Mouse (Mus musculus): Measurements from ENCODE around the gene Yeats2.

DNA sequence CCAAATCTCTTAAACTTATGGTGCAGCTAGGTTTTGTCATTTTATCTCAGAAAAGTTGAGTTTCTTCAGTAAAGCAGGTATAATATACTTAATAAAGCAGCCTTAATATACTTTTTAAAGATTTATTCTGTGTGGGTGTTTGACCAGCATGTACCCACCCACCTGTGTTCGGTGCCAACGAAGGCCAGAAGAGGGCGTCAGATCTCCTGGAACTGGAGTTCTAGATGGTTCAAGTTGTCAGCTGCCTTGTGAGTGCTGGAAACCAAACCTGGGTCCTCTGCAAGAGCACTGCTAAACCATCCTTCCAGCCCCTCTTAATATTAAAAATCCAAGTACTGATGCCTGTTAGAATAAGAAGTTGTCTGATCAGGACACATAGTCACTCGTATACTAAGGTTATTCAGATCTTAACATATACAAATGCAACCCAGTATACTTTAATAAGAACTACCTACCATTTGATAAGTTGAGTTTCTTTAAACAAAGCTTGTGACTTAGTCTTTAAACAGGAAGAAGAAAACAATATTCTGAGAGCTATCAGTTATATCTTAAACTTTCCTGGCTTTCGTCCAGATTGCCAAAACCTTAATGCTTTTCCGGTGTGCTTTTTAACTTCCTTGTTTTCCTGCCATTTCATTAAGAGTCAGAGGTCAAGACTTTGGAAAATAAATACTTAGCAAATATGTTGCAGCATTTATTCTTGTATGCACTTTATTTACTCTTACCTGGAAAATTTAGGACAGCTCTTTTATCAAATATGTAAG lies 41.8 kb upstream of the Yeats2 start:
- TF ChIP-seq CTCF (IDR thresholded peaks at IDR 0.05; ENCODE audit: low read depth, low read length), result no peak
- no peak for TF ChIP-seq GATA1 (IDR thresholded peaks at IDR 0.05; ENCODE audit: borderline replicate concordance, low read length)
- TF ChIP-seq TAL1 (conservative IDR thresholded peaks at IDR 0.05; ENCODE audit: low read depth, low read length), result no peak
